Mouse (Mus musculus): ENCODE results near the gene Isoc2b.
"Not testable (repeated sequence)": the region's sequence is repeated elsewhere in the genome, so short reads cannot be mapped to it uniquely, and the experiment has no call there.

The Isoc2b gene

DNA sequence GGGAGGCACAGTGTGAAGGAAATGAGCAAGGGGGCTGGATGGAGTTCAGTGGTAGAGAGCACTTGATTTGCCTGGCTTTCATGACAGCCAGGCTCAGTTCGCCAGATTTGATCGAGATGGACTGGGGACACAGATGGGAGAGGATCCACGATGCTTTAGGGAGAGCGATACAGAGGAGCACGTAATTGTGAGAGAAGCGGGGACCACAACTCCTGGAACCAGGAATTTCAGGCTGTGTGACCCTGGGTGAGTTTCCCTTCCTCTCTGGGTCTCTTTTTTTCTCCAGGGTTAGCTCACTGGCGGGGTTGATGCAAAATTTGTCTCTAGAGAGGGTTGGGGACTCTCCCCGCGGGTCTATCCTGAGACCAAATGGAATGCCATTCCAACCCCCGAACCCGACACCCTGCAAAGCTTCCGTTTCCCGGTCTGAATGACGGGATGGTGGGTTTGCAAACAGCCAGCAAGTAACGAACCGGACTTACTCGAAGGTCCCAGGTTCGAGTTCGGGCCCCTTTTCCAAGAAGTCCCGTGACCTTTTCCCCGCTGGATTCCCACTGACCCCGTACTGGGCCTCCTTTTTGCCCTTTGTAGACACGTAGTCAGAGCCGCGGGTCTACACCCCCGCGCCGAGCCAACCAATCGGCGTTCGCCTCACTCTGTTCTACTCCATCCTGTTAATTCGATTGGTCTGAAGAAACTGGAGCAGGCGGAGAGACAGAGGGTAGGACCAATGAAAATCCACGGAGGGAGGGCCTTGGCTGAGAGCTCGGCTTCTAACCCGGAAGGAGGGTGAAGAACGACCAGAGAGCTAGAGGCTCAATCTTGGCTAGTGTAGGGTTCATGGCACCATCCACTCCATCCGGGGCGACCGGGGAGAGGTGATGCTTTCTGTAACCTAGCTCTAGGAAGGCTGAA lies 4.2 kb downstream of the Isoc2b start:
- DNase-seq (ENCODE audit: low read depth, low spot score), result peak; percentile 97

DNA sequence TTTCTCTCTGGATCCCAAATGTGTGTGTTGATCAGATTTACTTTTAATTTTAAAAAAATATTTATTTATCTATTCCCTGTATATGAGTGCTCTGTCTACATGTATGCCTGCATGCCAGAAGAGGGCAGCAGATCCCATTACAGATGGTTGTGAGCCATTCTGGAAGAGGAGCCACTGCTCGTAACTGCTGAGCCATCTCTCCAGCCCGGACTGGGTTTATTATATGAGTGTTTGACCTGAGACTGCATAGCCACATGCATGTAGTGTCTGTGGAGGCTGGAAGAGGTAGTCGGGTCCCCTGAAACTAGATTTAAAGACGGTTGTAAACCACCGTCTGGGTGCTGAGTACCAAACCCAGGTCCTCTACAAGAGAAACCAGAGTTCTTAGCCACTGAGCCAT lies 5.0 kb downstream of the Isoc2b start:
- DNase-seq (ENCODE audit: low read depth, low spot score), result no peak

DNA sequence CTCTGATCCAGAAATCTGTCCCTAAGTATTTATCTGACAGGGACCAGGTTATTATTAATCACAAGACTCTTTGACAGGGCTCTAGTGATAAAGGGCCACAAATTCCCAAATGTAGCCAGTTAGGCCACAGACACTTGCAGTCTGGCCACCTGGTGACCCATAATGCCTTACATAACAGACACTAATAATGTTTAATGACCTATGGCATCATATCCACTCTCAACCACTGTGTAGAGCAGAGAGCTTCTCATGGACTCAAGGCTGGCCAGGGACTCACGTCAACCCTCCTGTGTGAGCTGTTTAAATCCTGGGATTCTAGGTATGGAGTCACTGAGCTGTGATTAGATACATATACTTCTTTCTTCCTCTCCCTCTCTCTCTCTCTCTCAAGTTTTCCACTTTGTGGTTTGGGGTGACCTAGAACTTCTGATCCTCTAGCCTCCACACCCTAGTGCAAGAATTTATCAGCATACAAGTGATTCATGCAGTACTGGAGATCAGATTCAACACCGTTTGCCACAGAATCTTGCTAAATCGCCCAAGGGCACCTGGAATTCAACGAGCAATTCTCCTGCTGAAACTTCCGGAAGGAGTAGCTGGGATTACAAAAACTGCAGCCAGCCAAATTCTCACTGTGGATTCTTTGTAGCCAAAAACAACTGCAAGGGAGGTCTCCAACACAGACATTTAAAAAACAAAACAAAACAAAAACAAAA lies 5.8 kb downstream of the Isoc2b start:
- no peak for DNase-seq (ENCODE audit: low read depth, low spot score)

DNA sequence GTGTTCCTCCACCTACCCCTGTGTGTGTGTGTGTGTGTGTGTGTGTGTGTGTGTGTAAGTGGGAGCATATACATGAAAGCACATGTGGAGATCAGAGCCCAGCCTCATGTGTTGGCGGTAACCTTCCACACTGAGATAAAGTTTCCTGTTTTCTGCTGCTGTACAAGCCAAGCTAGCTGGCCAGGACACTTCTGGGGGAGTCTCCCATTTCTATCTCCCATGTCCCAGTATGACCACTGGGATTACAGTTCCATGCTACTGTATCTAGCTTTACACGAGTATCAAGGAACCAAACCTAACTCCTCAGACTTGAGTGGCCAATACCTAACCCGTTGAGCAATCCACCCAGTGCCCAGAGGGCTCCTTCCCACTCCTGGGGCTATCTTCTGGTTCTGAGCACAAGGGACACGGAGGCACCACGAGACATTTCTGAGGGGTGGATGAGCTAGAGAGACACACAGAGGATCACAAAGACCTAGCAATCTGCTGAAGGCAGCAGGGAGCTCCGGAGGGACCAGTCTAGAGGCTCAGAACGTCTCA lies 6.4 kb downstream of the Isoc2b start:
- DNase-seq (ENCODE audit: low read depth, low spot score), result no peak

DNA sequence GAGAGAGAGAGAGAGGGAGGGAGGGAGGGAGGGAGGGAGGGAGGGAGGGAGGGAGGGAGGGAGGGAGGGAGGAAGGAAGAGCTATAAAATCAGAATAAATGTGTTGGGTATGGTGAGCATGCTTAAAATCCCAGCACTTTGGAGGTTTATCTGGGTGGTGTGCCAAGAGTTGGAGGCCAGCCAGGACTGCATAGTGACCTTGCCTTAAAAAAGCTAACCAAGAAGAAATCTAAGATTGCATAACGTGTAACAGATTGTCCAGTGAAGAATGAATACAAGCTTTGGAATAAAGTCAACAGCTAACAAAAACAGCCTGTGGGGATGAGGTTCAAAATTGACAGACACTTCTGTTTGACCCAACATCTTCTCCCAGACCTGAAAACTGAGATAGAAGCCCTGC lies 7.0 kb downstream of the Isoc2b start:
- no peak for DNase-seq (ENCODE audit: low read depth, low spot score)

DNA sequence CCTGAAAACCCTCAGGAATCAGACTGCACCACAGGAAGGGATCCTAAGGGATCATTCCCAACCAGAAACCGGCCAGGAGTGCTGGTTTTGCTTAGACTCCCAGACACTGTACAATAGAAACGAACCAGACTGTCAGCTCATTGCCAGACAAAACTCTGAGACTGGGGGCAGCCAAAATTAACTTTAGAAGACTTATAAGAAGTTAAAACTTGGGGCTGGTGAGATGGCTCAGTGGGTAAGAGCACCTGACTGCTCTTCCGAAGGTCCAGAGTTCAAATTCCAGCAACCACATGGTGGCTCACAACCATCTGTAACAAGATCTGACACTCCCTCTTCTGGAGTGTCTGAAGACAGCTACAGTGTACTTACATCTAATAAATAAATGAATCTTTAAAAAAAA lies 9.1 kb downstream of the Isoc2b start:
- DNase-seq (ENCODE audit: low read depth, low spot score), result not testable (repeated sequence)

DNA sequence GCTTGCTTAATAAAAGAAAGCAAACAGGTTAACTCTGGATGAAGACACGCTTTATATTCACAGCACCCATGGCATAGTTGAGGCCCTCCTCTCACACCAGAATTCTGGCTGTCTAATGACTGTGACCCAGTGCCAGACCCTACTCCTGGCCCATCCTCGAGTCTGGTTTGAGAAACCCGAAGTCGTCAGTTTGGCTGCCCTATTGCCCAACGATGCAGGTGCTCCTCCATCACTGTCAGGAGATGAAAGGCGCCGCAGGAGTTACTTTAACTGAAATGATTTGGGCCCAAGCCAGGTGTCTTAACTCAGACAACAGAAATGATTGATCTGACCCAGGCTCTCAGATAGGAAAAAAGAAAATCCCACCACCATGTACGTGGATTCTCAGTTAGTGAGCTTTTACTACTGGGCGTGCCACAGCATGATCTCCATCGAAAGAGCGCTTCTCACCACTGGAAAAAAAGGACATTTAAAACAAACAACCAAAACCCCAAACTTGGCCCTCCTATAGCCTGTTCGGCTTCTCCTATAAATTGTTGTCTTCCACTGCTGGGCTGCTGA lies 10.6 kb downstream of the Isoc2b start:
- no peak for DNase-seq (ENCODE audit: low read depth, low spot score)

DNA sequence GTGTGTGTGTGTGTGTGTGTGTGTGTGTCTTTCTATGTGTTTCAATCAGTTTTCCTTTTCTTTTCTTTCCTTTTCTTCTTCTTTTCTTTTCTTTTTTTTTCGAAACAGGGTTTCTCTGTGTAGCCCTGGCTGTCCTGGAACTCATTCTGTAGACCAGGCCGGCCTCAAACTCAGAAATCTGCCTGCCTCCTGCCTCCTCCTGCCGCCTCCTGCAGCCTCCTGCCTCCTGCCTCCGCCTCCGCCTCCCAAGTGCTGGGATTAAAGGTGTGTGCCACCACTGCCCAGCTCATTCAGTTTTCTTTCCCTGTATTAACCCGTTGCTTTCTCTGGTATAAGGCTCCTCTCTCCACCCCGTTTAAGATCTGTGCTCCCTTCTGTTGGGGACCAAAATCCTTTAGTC lies 12.7 kb downstream of the Isoc2b start:
- no peak for DNase-seq (ENCODE audit: low read depth, low spot score)

DNA sequence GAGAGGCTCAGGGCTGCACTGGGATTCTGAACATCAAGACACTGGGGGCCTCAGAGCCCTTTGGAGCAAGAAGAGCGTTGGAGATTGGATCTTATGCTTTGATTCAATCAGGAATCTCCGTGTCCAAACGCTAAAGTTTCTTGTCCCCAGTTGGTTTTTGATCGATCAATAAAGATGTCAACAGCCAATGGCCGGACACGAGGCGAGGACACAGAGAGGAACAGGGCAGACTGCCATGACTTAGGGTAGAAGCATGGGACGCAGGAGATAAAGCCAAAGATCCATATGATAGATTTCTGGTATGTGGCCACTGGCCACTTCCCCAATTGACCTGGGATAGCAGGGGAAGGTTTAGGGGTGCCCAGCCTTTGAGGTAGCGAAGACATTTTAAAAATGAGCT lies 13.6 kb downstream of the Isoc2b start:
- DNase-seq (ENCODE audit: low read depth, low spot score), result no peak

DNA sequence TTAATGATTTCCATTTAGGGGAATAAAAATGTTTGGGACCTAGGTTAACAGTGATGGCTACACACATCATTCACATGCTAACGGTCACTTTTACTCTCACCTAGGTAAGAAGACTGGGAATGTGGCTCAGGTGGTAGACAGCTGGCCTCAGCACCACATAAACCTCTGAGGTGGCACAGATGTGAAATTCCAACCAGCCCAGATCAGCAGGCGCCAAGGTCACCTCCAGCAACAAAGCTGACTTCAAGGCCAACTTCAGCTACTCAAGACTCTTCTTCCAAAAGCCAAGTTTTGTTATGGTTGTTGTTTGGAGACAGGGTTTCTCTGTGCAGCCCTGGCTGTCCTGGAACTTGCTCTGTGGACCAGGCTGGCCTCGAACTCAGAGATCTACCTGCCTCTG lies 16.4 kb downstream of the Isoc2b start:
- DNase-seq (ENCODE audit: low read depth, low spot score), result no peak

DNA sequence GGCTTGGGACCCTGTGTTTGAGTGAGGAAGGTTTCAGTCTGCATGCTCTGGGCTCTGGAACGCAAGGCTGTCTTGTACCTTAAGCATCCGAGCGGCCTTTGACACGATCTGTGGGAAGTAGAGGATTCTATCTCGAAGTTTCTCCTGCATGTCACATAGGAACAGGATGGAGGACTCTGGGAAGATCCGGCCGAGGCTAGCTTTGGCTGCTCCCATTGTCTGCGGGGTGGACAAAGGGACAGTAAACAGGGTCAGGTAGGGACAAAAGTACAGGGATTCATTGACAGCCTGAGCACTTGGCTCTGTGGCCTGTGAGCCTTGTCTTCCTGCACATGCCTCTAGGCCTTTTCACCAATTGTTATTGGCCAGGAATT lies 18.8 kb downstream of the Isoc2b start:
- no peak for DNase-seq (ENCODE audit: low read depth, low spot score)

DNA sequence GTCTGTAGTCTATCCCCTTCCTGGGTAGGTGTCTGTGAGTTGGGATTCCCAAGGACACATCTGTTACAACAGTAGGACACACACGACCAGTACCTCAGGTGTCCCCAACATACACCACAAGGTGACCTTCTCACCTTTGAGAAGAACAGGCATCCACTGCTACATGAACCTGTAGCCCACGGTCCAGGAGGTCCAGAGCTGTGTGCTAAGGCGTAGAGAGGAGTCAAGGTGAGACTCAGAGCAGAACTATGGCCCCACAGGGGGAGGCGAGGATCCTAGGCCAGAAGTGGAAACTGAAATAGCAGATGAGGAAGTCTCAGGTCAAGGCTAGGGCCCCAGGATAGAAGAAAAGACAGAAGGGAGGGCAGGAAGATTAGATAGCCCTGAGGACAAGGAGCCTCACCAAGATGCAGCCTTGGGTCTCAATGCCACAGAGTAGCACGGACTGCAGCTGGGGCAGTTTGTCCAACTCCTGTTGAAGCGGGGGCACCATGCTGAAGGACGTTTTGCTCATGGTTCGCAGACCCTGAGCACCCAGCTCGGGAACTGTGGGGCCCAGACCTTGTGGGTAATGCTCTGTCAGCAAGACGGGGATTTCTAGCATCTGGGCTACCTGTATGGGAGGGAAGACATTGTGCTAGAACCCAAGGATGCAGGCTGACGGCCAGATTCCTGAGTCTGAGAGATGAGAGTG lies 19.3 kb downstream of the Isoc2b start:
- DNase-seq (ENCODE audit: low read depth, low spot score), result no peak

DNA sequence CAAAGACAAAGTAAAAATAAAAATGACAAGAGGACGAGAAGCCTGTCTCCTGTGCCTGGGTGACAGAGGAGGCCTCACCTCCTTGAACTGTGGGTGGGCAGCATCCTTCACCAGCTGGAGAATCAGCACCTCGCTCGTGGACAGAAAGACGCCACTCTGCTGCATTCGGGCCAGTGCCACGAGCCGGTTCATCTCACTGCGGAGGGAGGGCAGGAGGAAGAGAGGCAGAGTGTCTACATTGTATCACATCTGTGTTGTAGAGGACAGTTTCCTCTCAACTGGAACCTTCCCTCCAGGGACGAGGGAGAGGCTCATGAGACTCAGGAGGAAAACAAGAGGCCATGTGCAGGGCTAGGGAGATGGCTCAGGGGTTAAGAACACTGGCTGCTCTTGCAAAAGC lies 20.7 kb downstream of the Isoc2b start:
- DNase-seq (ENCODE audit: low read depth, low spot score), result no peak

DNA sequence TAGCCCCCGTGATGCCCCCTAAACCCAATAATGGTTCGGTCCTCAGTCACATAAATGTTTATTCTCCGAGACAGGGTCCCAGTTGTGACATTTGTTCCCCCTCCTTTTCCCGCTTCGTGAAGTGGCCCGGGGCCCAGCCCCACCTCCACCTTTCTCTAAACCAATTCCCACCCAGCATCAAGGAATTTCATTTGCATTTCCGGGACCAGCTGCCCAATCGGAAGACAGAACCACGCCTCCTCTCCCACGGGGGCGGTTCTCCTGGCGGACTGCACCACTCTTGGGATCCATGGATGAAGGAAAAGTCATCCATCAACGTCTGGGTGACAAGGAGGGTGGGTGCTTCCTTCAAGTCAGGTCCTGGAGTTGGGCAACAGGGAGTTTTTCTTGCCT lies 25.1 kb downstream of the Isoc2b start:
- DNase-seq (ENCODE audit: low read depth, low spot score), result peak; percentile 88

DNA sequence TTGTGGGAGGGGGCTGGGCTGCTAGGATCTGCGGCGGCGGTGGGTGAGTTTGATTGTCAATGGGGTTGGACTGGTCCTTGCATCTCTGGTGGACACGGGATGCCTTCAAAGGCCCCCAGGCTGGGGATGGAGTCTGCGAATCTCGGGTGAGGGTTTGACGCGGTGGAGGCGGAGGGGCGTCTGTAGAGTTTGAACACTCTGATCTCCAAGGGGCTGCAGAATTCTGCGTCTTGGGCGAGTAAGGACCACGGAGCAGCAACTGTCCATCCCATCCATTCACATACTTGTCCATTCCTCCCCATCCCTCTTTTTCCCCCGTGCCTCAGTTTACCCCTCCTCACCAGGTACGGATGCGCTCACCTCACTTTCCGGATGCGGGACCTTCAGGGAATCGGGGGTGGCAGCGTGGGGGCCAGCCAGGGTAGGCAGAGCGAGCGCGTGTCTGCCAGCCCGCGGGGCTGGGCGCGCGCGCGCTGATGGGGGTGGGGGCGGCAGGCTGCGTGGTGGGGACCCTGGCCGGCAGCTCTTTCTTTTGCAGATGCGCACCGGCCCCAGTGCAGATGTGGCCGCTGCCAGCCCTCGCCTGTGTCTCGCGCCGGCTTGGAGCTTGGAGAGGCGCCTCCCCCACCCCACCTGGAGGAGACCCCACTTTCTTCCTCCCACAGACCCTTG lies 25.7 kb downstream of the Isoc2b start, which contains the start of gene Shisa7:
TSS of gene Shisa7 (minus strand) at position 452 of the 672 bp plus-strand sequence.
- no peak for DNase-seq (ENCODE audit: low read depth, low spot score)

DNA sequence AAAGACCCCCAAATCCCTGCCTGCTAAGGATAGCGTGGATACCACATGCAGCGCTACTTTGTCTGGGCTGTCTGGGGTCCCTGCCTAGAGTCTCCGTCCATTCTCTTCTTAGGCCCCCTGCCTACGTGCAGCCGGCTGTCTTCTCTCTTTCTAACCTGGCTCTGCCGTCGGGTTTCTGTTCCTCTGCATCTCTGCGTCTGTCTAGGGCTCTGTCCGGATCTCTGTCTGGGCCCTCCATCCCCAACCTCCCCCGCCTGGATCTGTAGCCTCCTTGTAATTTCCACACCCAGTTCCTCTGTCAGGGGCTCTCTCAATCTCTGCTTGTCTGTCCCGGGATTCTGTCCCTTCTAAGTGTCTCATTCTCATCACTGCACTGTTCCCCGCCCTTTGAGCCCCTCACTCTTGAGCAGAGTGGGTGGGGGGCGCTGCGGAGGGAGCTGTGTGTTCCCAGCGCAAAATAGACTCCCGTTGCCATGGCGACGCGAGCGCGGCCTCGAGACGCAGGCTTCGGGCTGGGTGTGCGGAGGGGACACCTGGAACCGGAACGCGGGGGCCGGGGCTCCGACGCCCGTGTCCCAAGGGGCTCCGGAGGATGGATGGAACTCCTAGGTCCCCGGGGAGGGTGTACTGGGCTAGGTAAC lies 26.3 kb downstream of the Isoc2b start:
- peak; percentile 70 for DNase-seq (ENCODE audit: low read depth, low spot score)

DNA sequence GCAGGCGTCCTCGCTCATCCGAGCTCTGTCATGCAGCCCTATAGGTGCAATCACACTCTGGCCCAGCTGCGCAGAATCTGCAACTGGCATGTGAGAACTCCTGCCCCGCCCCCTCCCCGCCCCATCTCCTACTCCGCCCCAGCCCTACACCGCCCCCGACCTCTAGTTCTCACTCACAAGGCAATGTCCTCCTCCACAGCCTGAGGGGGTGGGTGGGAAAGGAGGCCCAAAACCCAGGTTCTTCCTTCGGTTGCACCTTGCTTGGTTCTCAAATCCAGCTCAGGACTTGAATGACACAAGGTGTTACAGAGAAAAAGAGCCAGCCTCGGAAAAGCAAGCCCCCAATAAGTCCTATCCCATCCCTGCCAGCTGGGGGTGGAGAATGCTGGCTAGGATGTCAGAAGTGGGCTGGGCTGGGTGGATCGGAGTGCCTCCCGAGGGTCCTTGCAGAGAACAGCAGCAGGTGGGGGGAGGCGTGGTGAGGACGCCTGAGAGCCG lies 27.4 kb downstream of the Isoc2b start:
- DNase-seq (ENCODE audit: low read depth, low spot score), result peak; percentile 49

DNA sequence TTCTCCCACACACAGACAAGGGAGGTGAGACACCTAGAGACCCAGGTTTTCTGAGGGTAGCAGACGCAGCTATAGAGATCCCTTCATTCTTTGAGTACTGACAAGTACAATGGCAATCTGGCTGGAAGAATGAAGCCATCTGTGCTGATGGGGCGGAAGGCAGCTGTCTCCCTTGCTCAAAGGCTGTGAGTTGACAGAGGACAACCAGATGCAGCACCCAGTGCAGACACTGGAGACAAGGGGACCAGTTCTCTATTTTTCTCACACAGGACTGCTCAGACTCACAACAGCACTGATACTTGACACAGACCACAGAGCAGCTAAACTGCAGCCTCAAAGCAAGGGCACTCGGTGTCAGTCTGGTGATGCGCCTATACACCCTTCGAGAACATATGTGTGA lies 28.0 kb downstream of the Isoc2b start:
- DNase-seq (ENCODE audit: low read depth, low spot score), result no peak

DNA sequence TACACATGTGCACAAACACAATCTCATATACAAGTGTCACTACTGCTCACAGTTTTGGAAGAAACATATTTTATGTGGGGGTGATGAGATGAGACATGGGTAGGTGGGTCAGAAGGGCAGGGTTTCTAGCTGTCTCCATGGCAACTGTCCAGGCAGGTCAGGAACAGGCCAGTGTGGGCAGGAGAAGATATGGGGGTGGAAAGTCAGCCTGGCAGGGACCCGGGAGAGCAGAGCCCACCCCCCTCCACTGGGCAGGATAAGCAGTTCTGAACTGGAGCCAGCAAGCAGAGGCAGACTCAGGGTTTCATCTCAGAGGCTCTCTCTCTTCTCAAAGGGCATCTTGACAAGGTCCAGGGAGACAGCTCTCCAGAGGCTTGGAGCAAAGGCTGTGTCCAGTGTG lies 32.4 kb downstream of the Isoc2b start:
- no peak for DNase-seq (ENCODE audit: low read depth, low spot score)

DNA sequence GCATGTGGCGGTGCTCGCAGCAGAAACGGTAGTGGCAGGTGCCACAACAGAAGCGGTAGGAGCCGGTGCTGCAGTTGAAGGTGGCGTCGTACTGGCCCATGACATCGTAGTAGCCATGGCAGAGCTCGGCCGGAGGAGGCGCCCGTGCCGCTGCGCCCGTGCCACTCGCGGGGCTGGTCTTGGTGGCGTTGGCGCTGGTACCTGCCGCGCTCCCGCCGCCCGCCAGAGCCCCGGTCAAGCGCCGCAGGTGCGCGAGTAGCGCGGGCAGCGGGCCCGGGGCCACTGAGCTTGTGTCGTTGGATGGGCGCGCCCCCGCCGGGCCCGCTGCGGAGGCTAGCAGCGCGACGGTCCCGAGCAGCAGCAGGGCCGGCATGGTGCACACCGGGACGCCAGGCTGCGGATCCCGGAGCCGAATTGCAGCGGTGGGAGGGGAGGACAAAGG lies 33.7 kb downstream of the Isoc2b start:
- peak; percentile 71 for DNase-seq (ENCODE audit: low read depth, low spot score)
